Mouse (Mus musculus): ENCODE results near the gene Rnf7. TPM values are rescaled to one million over a fixed set of nuclear protein-coding genes. Genes with fewer than 3 reads are reported as not detected.
"Not testable (repeated sequence)": the region's sequence is repeated elsewhere in the genome, so short reads cannot be mapped to it uniquely, and the experiment has no call there.

Rnf7 gene
- 10 to 100 TPM; 65.8 to 73.1 TPM for total RNA-seq (2021)
- long read RNA-seq, experiment 1, transcript Rnf7-201 (3 exons, 1,232 nt): major isoform, 61 of 61 reads
- long read RNA-seq, experiment 1, partial matches to known transcripts: 0 of 61 reads
- long read RNA-seq, experiment 1, other reads (novel, unspliced or antisense): 0 of 61 reads
- long read RNA-seq, experiment 2, transcript Rnf7-201 (3 exons, 1,232 nt): major isoform, 49 of 54 reads
- long read RNA-seq, experiment 2, partial matches to known transcripts: 0 of 54 reads
- long read RNA-seq, experiment 2, other reads (novel, unspliced or antisense): 5 of 54 reads

GRCm38 (mm10) chr9:96478071-96478888 lies at the start of gene Rnf7:
Gene Rnf7 (minus strand): TSS chr9:96478675.
- intact Hi-C loops (cut with DNase I): loop anchor here (5.0 kb wide), 1 partner anchor 116 kb away; the partner anchor contains the start of gene Atp1b3
- DNase-seq: peak; percentile 100

GRCm38 (mm10) chr9:96526011-96526410 lies 47.5 kb upstream of the Rnf7 start:
- intact Hi-C loops (cut with DNase I): no loop called here
- DNase-seq: no peak

GRCm38 (mm10) chr9:96524972-96525506 lies 46.6 kb upstream of the Rnf7 start, which contains the start of gene Gm28729:
Gene Gm28729 (minus strand): TSS chr9:96525264.
- DNase-seq: no peak
- intact Hi-C loops (cut with DNase I): no loop called here

GRCm38 (mm10) chr9:96523148-96523547 lies 44.7 kb upstream of the Rnf7 start:
- intact Hi-C loops (cut with DNase I): no loop called here
- no peak for DNase-seq

GRCm38 (mm10) chr9:96521574-96521973 lies 43.1 kb upstream of the Rnf7 start:
- DNase-seq; intact Hi-C loops (cut with DNase I): not testable (repeated sequence)

GRCm38 (mm10) chr9:96517429-96517828 lies 39.0 kb upstream of the Rnf7 start:
- DNase-seq: no peak
- intact Hi-C loops (cut with DNase I): no loop called here

- no peak for DNase-seq
- intact Hi-C loops (cut with DNase I): no loop called here
Observed at GRCm38 (mm10) chr9:96516806-96517205, 38.3 kb upstream of the Rnf7 start.

GRCm38 (mm10) chr9:96515737-96516136 lies 37.3 kb upstream of the Rnf7 start:
- no peak for DNase-seq
- intact Hi-C loops (cut with DNase I): no loop called here

- DNase-seq: no peak
- intact Hi-C loops (cut with DNase I): no loop called here
Observed at GRCm38 (mm10) chr9:96514278-96514677, 35.8 kb upstream of the Rnf7 start.

- DNase-seq: peak in 1 of 2 experiments; percentile 5
- intact Hi-C loops (cut with DNase I): no loop called here
Observed at GRCm38 (mm10) chr9:96506011-96506498, 27.6 kb upstream of the Rnf7 start.

GRCm38 (mm10) chr9:96505156-96505555 lies 26.7 kb upstream of the Rnf7 start:
- intact Hi-C loops (cut with DNase I): no loop called here
- no peak for DNase-seq

- no peak for DNase-seq
- intact Hi-C loops (cut with DNase I): no loop called here
Observed at GRCm38 (mm10) chr9:96504116-96504895, 25.8 kb upstream of the Rnf7 start.

- intact Hi-C loops (cut with DNase I): no loop called here
- no peak for DNase-seq
Observed at GRCm38 (mm10) chr9:96502856-96503610, 24.6 kb upstream of the Rnf7 start.

GRCm38 (mm10) chr9:96501217-96501616 lies 22.7 kb upstream of the Rnf7 start:
- intact Hi-C loops (cut with DNase I): no loop called here
- no peak for DNase-seq

- intact Hi-C loops (cut with DNase I): loop anchor here (2.0 kb wide), 1 partner anchor 208 kb away; no protein-coding TSS in a partner anchor
- DNase-seq: no peak
Observed at GRCm38 (mm10) chr9:96493212-96493611, 14.7 kb upstream of the Rnf7 start.

GRCm38 (mm10) chr9:96491810-96492209 lies 13.3 kb upstream of the Rnf7 start:
- intact Hi-C loops (cut with DNase I): loop anchor here (1.0 to 2.0 kb wide), 2 partner anchors 142 to 207 kb away; no protein-coding TSS in a partner anchor
- DNase-seq: peak; percentile 53 to 66

GRCm38 (mm10) chr9:96487869-96488268 lies 9.4 kb upstream of the Rnf7 start:
- DNase-seq; intact Hi-C loops (cut with DNase I): not testable (repeated sequence)

- intact Hi-C loops (cut with DNase I): no loop called here
- no peak for DNase-seq
Observed at GRCm38 (mm10) chr9:96483648-96484047, 5.2 kb upstream of the Rnf7 start.

- intact Hi-C loops (cut with DNase I): no loop called here
Observed at GRCm38 (mm10) chr9:96483028-96483427, 4.6 kb upstream of the Rnf7 start.

More at GRCm38 (mm10) chr9:96483028-96483427, 4.6 kb upstream of the Rnf7 start:
- DNase-seq: no peak
